Mouse (Mus musculus): ENCODE data around the gene Napsa.

- no peak for TF ChIP-seq CTCF (conservative IDR thresholded peaks at IDR 0.05; ENCODE audit: insufficient read depth, insufficient read length, low read depth, low read length)
- TF ChIP-seq POLR2A (IDR thresholded peaks at IDR 0.05; ENCODE audit: low read depth, low read length) = no peak
These were observed 36.3 kb upstream of the Napsa start for GRCm38 (mm10) chr7:44535657-44536589.
